Mouse (Mus musculus): ENCODE data around the gene Rabep1. TPM values are rescaled to one million over a fixed set of nuclear protein-coding genes. Genes with fewer than 3 reads are reported as not detected.

Gene Rabep1
- 12.3 and 15.8 TPM in 2 replicates for polyA plus RNA-seq (2012; rRNA removed)

- DNase-seq (ENCODE audit: low spot score), result peak; percentile 94
Measured at GRCm38 (mm10) chr11:70844559-70845456, at the start of gene Rabep1. TSS of gene Rabep1 (plus strand) at chr11:70844778.

GRCm38 (mm10) chr11:70802208-70802864 is 42.2 kb upstream of the Rabep1 start:
- DNase-seq (ENCODE audit: low spot score), result no peak

- no peak for DNase-seq (ENCODE audit: low spot score)
Measured at GRCm38 (mm10) chr11:70802865-70803261, 41.7 kb upstream of the Rabep1 start.

GRCm38 (mm10) chr11:70803711-70804200 is 40.8 kb upstream of the Rabep1 start:
- DNase-seq (ENCODE audit: low spot score), result no peak

GRCm38 (mm10) chr11:70804395-70804794 is 40.2 kb upstream of the Rabep1 start:
- DNase-seq (ENCODE audit: low spot score), result no peak

GRCm38 (mm10) chr11:70805641-70806175 is 38.9 kb upstream of the Rabep1 start:
- DNase-seq (ENCODE audit: low spot score), result no peak

GRCm38 (mm10) chr11:70806697-70807096 is 37.9 kb upstream of the Rabep1 start:
- DNase-seq (ENCODE audit: low spot score), result no peak

- no peak for DNase-seq (ENCODE audit: low spot score)
Measured at GRCm38 (mm10) chr11:70807630-70808029, 36.9 kb upstream of the Rabep1 start.

GRCm38 (mm10) chr11:70808101-70808500 is 36.5 kb upstream of the Rabep1 start:
- no peak for DNase-seq (ENCODE audit: low spot score)

- no peak for DNase-seq (ENCODE audit: low spot score)
Measured at GRCm38 (mm10) chr11:70809011-70809410, 35.6 kb upstream of the Rabep1 start.

- DNase-seq (ENCODE audit: low spot score), result no peak
Measured at GRCm38 (mm10) chr11:70811041-70811440, 33.5 kb upstream of the Rabep1 start.

GRCm38 (mm10) chr11:70811471-70812240 is 32.9 kb upstream of the Rabep1 start:
- DNase-seq (ENCODE audit: low spot score), result no peak

GRCm38 (mm10) chr11:70812365-70812764 is 32.2 kb upstream of the Rabep1 start, which contains the start of gene Scimp:
TSS of gene Scimp (minus strand) at chr11:70812586.
- no peak for DNase-seq (ENCODE audit: low spot score)

- DNase-seq (ENCODE audit: low spot score), result no peak
Measured at GRCm38 (mm10) chr11:70815071-70815470, 29.5 kb upstream of the Rabep1 start.

GRCm38 (mm10) chr11:70815498-70816078 is 29.0 kb upstream of the Rabep1 start:
- no peak for DNase-seq (ENCODE audit: low spot score)

GRCm38 (mm10) chr11:70816770-70817169 is 27.8 kb upstream of the Rabep1 start:
- DNase-seq (ENCODE audit: low spot score), result no peak

- no peak for DNase-seq (ENCODE audit: low spot score)
Measured at GRCm38 (mm10) chr11:70820120-70820519, 24.5 kb upstream of the Rabep1 start.

- DNase-seq (ENCODE audit: low spot score), result no peak
Measured at GRCm38 (mm10) chr11:70821728-70822591, 22.6 kb upstream of the Rabep1 start.

GRCm38 (mm10) chr11:70826207-70826606 is 18.4 kb upstream of the Rabep1 start:
- DNase-seq (ENCODE audit: low spot score), result no peak

- no peak for DNase-seq (ENCODE audit: low spot score)
Measured at GRCm38 (mm10) chr11:70828975-70829615, 15.5 kb upstream of the Rabep1 start.

All from urinary bladder, adult 2 months (tissue).